11 mouse cellular contexts compared by ENCODE assay signal in genomic region chr11:88595616-88596015, GRCm38 (mm10).
DNase-seq lines count a peak whose midpoint lies in the region; ATAC-seq and TF ChIP-seq lines count a peak whose summit lies in the region.
"Had no signal": no experiment of that assay in that cellular context is flagged by ENCODE, and none has a peak within 500 bp of the region (broad histone marks: within the 10 kb centered on the region; RNA-seq: fewer than 3 reads in every experiment).

No protein-coding gene starts in this region.

- TF ChIP-seq CTCF in lung, postnatal 0 days (IDR thresholded peaks at IDR 0.05), result no peak

- H3K27me3 ChIP-seq in heart, embryonic 10.5 days (ENCODE audit: insufficient read depth, poor library complexity, severe bottlenecking), result no peaks in the 10 kb centered on the region
- H3K27me3 ChIP-seq in lung, postnatal 0 days (replicated peaks; ENCODE audit: insufficient read depth, low read length), result no peaks in the 10 kb centered on the region
- H3K27me3 ChIP-seq in hindbrain, embryonic 16.5 days (replicated peaks; ENCODE audit: control insufficient read depth, insufficient read depth, low read length), result no peaks in the 10 kb centered on the region
- H3K27me3 ChIP-seq: liver, embryonic 15.5 days had no signal

- 62% methylated on average over 4 of the region's 4 CpGs for WGBS in heart, embryonic 10.5 days
- 39% methylated on average over 4 of the region's 4 CpGs for WGBS in lung, postnatal 0 days
- 49% methylated on average over 4 of the region's 4 CpGs for WGBS in hindbrain, embryonic 16.5 days

- no peak overlapping the region for H3K4me2 ChIP-seq in lung, postnatal 0 days (replicated peaks; ENCODE audit: low read depth, low read length)
- H3K4me2 ChIP-seq in hindbrain, embryonic 16.5 days (ENCODE audit: low read length), result no peak overlapping the region
- H3K4me2 ChIP-seq: liver, embryonic 15.5 days had no signal

- H3K9me3 ChIP-seq in heart, embryonic 10.5 days, result no peaks in the 10 kb centered on the region
- H3K9me3 ChIP-seq in lung, postnatal 0 days (ENCODE audit: low read length), result no peaks in the 10 kb centered on the region
- H3K9me3 ChIP-seq in hindbrain, embryonic 16.5 days (ENCODE audit: control insufficient read depth, low read length), result no peaks in the 10 kb centered on the region
- H3K9me3 ChIP-seq: liver, embryonic 15.5 days had no signal

- no peaks in the 10 kb centered on the region for H3K36me3 ChIP-seq in heart, embryonic 10.5 days
- no peaks in the 10 kb centered on the region for H3K36me3 ChIP-seq in lung, postnatal 0 days (ENCODE audit: insufficient read depth, low read length)
- no peaks in the 10 kb centered on the region for H3K36me3 ChIP-seq in hindbrain, embryonic 16.5 days (ENCODE audit: control insufficient read depth, insufficient read depth, low read length)
- H3K36me3 ChIP-seq: liver, embryonic 15.5 days had no signal

- H3K9ac ChIP-seq in lung, postnatal 0 days (replicated peaks; ENCODE audit: low read depth), result no peak overlapping the region
- H3K9ac ChIP-seq in hindbrain, embryonic 16.5 days (ENCODE audit: low read depth, low read length), result no peak overlapping the region
- H3K9ac ChIP-seq: liver, embryonic 15.5 days had no signal

- intact Hi-C loops in heart, postnatal 14 days (cut with DNase I), result no loop called here
- intact Hi-C loops in left cerebral cortex, postnatal 36 days (cut with DNase I), result loop anchor here (5.0 kb wide), 1 partner anchor 43 kb away; no protein-coding TSS in a partner anchor

- H3K27ac ChIP-seq in heart, embryonic 10.5 days, result peak overlapping the region; percentile 77
- no peak overlapping the region for H3K27ac ChIP-seq in lung, postnatal 0 days (ENCODE audit: low read length)
- H3K27ac ChIP-seq in hindbrain, embryonic 16.5 days (ENCODE audit: low read depth, low read length), result 0 out of 2 replicates have a peak overlapping the region, but pooled peaks have one; percentile 3
- H3K27ac ChIP-seq: liver, embryonic 15.5 days had no signal

- no peak overlapping the region for H3K4me3 ChIP-seq in heart, embryonic 10.5 days
- no peak overlapping the region for H3K4me3 ChIP-seq in lung, postnatal 0 days (ENCODE audit: low read depth, low read length)
- H3K4me3 ChIP-seq in hindbrain, embryonic 16.5 days (ENCODE audit: low read length), result no peak overlapping the region
- H3K4me3 ChIP-seq: liver, embryonic 15.5 days had no signal

- no peak for DNase-seq in heart, embryonic 10.5 days (ENCODE audit: low spot score)
- DNase-seq in heart, postnatal 14 days, result no peak
- no peak for DNase-seq in lung, postnatal 0 days (ENCODE audit: low spot score)
- no peak for DNase-seq in lung, postnatal 14 days
- peak; percentile 76 for DNase-seq in thymus, postnatal 14 days
- DNase-seq in left cerebral cortex, postnatal 36 days (ENCODE audit: low spot score in 2 of 2), result no peak
- DNase-seq in adrenal gland, adult 2 months, result no peak
- DNase-seq: adrenal gland, postnatal 14 days; right cerebral cortex, postnatal 14 days had no signal

- peak; percentile 47; the same call in 1 of the 2 replicates for ATAC-seq in lung, postnatal 0 days
- ATAC-seq in hindbrain, embryonic 16.5 days, result no peak

- H3K4me1 ChIP-seq in heart, embryonic 10.5 days, result peaks cover 75% of the 10 kb centered on the region
- peaks cover 11% of the 10 kb centered on the region for H3K4me1 ChIP-seq in lung, postnatal 0 days (ENCODE audit: insufficient read depth, low read depth, low read length)
- peaks cover 31% of the 10 kb centered on the region for H3K4me1 ChIP-seq in hindbrain, embryonic 16.5 days (ENCODE audit: control insufficient read depth, insufficient read depth, low read depth, low read length)

- no peak for TF ChIP-seq EP300 in lung, postnatal 0 days (IDR thresholded peaks at IDR 0.05)
